Mouse (Mus musculus): ENCODE data around the gene Npas3. TPM values are rescaled to one million over a fixed set of nuclear protein-coding genes. Genes with fewer than 3 reads are reported as not detected.

Npas3 gene
- total RNA-seq, 2 experiments from 2014 or later = 0.23 to 0.24 TPM

DNA sequence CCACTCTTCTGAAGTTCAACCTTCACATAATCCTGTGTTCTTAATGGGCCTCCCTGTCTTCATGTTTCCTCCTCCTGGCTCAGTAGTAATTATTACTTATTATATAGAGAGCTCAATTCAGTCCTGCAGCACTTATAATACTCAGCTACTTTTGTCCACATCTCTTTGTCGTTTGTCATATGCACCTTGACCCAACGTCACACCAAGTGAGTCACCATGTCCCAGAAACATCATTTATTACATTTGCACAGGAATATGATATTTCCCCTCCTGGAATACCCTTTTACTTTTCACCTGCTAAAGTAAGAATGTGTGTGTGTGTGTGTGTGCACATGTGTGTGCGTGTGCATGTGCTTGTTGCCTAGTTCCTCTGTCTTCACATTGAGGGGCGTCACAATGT, 161.2 kb downstream of the Npas3 start:
- no peak for DNase-seq

DNA sequence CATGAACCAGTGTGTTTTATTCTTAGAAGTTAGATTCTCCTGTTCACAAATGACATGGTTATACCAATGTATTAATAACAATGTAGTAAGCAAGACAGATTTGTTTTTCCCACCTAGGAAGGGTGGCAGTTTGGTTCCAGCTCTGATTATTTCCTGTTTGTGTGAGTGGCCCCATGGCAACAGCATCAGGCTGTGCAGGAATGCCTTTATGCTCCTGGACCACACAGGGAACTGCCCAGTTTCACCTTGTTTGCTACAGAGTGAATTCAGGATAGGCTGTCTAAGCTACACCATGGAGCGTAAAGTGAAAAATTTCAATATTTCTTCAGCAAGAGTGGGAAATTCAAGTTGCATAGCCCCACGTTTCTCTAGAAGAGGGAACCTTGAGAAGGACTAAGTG, 162.2 kb downstream of the Npas3 start:
- no peak for DNase-seq

DNA sequence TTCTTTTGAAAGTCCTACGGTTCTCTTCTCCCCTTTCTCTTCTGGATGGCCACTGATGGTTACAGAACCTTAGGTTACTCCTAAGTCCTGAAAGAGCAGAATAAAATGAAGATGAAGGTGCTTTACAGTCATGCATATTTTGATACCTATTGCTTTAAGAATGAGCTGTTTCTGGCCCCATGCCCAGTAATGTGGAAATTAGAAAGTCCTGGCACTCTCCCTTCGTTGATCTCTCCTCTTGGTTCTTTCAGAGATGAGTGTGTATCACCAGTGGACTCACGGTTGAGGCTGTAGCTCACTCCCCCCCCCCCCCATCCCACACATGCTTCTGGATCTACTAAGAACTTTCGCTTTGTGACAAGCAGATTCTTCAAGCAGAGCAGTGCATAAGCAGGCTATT, 167.6 kb downstream of the Npas3 start:
- no peak for DNase-seq

DNA sequence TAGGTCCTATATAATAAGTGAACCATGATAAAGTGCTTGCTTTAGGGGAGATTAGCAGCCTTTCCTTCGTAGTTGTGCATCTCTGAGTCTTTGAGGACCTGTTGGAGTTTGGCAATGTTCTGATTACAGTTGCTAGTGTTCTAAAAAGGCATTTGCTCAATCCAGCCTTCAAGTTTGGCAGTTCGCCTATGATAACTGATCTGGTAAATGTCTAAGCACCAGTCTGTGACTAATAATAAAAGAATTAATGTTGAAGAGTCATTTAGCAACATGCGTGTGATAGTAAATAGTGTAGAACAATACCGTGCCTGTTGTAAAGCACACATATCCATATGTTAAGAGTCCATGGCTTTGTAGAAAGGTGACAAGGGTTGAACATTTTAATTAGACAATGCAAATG, 173.2 kb downstream of the Npas3 start:
- no peak for DNase-seq

DNA sequence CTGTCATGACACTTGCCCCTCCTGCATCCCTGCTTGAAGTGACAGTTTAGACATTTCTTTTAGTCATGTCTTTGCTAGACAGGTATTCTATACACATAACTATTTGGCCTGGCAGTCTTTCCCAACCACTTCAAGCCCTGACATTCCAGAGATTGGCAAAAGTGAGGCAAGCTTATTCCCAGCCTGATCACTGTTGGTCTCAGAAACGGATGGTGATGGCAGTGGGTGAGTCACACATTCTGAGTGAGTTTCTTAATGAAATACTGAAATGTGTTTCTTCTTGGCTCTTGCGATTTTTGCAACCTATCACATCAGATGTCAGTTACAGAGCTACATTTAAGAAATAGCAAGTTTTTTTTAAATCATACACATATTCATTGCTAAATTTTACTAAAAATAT, 175.2 kb downstream of the Npas3 start:
- no peak for DNase-seq

DNA sequence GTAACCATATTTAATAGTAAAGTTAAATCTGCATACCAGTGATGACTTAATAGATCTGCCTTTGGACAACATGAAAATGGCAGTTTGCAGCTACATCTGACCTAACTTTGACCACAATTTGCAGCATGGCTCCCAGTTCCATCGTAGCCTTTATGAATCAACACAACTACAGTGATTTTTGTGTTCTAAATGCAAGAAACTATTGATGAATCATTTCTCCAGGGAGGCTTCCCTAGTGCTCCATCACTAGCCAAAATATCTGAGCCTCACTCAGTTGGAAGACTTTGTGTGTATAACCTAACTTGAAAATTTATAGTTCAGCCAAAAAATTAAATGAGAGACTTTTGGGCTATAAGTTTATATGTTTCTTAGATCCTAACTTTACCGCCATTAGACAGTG, 177.5 kb downstream of the Npas3 start:
- DNase-seq = no peak

DNA sequence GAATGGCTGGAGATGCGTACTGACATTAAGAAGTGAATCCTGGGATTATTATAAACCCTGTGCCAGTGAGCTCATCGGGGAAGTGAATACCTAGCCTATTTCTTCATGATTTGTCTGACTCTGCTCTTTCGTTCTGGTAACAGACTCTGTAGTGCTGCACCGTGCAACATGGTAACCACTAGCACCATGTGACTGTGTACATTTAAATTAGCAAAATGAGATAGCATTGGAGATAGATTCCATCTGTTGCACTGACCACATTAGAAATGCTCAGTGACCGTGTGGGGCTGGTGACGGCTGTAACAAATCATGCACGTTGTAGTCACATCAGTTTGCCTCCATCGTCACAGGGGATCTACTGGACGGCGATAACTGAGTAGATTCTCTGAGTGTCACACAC, 178.7 kb downstream of the Npas3 start:
- no peak for DNase-seq

DNA sequence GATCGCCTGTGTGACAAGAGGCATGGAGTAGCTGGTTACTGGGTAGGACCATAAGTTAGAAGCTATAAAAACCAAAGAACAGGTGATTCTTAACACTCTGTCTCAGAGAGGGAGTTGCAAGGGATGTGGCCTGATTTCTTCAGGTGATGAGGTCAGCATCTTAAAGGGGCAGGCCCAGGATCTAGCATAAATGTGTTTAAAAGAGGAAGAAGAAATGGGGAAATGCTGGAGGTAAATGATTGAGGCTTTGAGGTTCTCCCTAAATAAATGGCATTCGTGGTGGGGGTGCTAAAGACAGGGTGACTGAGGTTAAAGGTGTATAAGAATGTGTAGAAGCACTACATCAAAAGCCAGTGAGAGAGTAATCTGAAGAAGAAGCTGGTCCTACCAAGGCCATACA, 193.6 kb downstream of the Npas3 start:
- no peak for DNase-seq

DNA sequence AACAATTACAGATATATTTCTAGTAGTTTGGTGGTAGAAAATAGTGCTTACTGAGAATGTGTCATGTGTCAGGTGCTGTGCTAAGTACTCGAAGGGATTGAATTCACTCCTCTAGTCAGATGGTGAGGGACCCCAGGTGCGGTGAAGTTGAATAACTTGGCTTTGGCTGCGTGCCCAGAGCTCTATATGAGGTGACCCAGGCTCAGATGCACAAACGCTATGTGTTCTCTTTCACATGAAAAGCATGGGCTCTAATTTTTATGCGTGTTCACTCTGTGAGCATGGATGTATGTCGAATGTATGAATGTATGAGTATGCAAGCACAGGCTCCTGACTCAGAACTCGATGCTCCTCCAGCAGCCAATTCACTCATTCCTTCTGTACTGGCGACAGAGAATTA, 199.0 kb downstream of the Npas3 start:
- no peak for DNase-seq

DNA sequence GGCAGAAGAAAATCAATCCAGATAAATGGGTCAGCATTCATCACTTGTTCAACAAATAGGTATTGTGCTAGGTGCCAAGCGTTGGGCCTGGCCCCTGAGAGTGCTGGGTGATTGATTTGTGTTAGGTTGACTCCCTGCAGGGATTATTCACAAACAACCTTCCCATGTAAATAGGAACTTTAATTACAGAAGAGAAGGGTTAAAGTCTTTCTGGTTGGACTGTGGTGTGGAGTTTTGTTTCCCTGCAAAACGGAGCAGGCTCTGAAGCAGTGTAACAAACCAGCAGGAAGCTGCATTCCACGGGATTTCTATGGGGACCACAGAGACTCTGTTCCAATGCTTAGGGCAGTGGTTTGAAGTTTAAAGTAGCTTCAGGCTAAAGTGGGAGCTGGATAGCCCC, 199.6 kb downstream of the Npas3 start:
- no peak for DNase-seq

DNA sequence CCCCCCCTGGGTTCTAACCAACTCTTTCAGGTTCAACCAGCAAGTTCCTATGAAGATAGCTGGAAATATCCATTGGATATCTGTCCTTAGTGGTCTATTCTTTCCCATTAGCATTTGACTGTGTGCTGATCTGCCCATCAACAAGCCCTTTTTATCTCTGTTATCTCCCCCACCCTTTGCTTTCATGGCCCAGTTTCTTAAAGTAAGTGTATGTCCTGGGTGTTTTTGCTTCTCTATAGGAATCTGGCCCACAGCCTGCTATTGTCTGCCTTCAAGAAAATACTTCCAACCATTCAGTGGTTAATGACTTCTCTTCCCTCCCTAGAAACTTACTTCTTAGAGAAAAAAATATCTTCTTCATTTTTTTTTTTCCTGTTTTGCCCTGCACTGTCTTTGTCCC, 219.1 kb downstream of the Npas3 start:
- DNase-seq = no peak

DNA sequence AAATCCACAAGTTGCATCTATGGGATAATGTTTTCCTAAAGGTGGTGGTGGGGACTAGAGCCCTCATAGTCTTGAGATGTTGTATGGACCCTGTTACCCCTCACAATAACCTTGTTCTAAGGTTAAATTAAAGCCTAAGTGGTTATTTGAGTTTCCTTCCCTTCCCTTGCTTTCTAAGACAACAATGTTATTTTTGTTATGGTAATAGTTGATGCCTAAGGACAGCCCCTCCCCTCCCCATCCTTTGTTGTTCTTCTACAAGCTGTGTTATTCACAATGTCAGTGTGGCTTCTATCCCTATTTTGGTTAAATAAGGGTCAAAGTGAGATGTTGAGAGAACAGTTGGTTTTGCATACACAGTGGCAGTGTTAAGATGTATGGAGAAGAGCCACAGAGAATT, 226.0 kb downstream of the Npas3 start:
- DNase-seq = no peak

DNA sequence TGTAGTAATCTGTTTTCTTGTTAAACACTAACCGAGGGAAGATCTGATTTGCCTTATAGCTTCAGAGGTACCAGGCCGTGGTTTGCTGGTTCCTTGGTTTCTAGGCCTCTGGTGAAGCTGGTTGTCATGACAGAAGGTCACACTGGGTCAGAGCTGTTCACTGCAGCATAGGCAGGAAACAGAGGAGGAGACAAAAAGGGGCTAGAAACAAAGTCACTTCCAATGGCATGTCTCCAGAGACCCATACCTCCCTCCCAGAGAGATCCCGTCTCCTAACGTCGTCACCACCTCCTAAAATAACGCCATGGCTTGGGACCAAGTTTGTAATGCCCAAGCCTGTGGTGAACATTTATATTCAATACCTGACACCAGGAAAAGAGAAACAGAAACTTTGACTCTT, 236.4 kb downstream of the Npas3 start:
- DNase-seq = no peak

DNA sequence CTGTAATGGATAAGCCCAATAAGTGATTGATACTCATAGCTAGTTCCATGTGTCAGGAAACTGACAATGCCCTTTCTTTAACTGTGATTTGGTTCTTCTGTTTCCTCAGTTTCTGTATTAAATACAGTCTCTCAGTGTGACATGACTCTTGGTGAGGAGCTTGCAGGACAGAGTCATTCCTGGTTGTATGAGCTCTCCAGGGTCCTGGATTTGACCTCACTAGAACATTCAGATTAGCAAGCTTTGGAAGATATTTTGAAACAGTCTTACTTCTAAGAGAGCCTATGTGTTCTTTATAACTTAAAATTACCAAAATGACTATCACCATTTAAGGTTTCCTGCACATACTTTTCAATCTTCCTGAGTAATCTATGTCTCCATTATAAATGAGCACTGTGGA, 247.9 kb downstream of the Npas3 start:
- no peak for DNase-seq

DNA sequence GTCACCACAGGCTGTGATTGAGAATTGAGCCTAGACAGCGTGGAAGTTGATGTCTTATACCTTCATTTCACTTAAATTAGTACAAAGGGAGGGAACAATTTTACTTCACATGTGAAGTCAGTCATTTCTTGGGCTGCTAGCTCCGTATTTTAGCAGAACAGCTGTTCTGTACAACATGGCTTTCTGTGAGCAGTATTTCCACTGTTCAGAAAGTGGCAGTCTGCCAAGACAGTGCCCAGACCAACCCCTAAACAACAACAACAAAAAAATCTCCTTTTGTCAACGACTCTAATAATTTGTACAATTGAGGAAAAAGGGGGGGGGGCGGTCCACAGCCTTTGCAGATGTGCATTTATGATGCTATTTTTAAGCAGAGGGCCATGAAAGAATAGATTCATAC, 266.4 kb downstream of the Npas3 start:
- DNase-seq = no peak

DNA sequence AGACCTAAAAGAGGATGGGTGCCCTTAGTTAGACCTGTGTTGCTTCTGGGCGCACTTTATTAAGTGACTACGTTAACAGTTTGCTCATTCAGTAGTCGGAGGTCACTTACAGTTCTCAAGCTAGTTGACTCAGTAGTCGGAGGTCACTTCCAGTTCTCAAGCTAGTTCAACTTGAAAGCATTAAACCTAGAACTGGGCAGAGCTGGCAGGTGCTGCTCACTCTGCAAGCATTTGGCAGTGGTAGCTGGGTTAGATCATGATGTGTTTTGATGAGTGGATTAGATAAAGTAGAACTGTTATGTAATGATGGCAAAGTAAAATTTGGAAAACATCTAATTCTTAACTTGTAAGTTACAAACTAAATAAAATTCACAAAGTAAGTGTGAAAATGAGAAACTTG, 271.1 kb downstream of the Npas3 start:
- no peak for DNase-seq

DNA sequence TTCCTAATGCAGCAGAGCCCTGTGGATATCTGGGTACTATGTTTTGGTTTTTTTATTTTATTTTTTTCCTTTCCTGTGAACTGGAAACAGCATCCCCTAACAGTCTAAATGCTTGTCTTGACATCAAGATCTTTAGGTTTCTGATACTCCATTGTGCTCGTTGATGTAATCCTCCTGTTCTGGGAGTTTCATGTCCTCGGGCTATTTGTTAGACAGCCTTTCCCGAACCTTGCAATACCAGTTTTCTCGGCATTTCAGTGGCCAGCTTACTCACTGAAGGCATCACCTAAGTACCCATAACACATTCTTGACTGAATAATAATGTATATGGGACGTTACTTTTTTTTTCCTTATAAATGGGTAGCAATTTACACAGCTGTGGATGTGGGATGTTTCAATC, 274.2 kb downstream of the Npas3 start:
- DNase-seq = no peak

DNA sequence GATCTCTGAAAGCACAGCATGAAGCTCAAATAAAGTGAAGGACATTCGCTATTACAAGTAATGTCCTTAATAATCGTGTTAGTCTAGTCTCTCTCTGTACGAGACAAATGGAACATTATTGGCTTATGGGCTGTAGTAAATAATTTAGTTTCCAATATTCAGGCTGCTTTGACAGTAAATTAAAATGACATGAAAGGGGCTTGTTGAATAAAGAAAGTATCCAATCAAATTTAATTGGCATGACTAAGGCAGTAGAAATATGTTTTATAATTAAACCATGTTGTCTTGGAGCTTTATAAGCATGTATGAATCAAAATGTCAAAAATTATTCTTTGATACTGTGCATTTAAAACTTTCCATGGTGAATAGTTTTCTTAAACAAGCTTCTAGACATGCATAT, 278.6 kb downstream of the Npas3 start:
- DNase-seq = no peak

DNA sequence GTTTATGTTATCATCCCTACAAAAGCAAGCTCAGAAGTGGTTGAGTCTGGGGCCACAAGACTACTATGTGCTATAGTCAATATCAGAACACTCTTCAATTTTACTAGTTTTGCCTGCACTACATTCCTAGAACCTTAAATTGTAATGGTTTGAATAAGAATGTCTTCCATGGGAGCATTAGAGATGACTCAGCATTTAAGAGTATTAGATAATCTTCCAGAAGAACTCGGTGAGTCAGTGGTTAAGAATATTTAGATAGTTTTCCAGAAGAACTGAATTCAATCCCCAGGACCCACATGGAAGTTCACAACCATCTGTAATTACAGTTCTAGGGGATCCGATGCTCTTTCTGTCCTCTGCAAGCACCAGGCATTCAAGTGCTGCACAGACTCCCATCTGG, 280.9 kb downstream of the Npas3 start:
- no peak for DNase-seq

DNA sequence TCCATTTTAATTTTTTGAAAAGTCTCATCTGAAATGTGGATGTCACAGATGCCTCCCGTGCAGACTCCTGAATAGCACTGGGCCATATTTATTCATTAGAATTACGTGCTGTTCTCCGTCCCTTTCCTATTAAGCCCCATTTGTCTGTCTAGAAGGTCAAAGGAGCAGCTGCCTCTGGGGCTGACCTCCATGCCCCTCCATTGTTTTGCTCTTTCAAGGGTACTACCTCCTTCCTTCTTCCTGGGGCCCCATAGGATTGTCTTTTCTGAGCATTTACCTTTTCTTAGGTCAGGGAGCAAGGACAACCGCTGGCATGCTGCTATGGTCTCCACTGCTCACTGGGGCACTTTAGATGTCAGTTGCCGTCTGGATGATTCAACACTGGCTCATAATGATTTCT, 288.3 kb downstream of the Npas3 start:
- DNase-seq = no peak

DNA sequence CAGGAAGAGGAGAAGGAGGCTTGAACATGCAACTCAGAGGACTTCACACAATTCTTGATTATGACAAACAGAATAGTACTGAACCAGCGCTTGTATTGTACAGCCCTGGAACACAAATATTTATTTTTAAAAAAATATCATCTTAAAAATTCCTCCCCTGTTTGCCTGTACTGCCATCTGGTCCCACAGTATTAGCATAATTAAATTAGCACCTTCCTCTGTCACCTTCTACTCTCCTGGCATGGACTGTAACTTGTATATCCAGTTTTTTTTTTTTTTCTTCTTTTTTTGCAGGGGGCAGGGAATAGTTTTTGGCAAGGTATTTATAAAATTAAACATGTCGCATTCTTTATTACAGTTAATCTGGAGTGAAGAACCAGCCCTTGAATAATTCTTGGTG, 307.9 kb downstream of the Npas3 start:
- DNase-seq = no peak

DNA sequence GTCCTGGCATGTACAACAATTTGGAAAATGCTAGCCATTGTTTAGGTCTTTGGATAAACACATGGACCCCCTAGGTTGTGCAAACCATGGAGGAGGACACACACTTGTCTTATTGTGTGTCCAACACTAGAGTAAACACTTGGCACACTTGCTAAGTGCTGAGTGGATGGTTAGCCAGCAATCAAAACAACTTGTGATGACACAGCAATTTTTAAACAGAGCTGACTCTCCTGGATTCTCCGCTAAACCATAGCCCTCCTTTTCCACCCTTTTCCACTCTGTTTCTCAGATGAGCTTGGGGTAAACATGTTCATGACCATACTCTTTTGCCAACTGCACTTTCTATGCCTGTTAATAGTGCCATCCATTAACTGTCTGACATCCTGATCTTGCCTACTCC, 309.8 kb downstream of the Npas3 start:
- DNase-seq = no peak

DNA sequence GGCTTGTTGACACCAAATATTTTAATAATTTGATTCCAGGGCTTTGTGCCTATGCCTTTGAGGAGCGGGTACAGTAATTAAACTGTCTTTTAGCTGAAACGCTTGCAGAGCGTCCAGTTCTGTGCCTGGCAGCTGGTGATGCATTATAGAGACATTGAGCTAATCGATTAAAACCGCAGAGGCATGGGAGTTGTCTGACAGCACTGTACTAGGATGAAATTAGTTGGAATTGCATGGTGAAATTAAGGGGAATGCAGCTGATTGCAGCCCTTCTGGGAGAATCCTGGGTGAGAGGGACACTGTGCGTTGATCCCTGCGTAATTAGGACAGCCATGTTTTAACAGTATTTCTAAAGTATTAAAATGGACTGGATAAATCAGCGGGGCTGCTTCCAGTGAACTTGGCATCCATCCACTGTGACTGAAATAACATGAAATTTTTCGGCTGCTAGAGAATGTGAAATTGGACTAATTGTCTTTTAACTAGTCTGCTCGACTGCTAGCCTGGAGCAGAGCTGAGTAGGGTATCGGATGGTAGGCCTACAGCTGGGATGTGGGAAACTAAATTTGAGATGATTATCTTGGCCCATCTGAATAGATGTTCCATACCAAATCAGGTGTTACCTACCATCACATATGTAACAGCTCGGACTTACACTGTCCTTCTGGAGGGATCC, 318.4 kb downstream of the Npas3 start:
- no peak for DNase-seq

DNA sequence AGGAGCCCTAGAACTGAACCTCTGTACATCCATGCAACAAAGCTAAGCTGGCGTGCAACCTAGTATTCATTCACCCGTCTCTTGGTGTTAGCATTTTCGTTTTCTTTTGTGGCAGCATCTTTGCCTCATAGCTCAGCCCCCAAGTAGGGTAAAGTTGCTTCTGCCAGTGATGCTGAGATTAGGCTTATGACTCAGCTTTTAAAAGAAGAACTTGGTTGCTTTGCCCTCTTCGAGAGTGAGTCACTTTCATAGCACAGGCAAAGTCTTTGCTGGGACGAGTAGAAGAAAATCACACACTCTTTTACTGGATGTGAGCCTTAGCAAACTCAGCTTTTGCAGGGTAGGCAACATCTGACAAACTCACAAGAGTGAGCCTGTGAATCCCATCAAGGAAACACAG, 332.7 kb downstream of the Npas3 start:
- DNase-seq = no peak

DNA sequence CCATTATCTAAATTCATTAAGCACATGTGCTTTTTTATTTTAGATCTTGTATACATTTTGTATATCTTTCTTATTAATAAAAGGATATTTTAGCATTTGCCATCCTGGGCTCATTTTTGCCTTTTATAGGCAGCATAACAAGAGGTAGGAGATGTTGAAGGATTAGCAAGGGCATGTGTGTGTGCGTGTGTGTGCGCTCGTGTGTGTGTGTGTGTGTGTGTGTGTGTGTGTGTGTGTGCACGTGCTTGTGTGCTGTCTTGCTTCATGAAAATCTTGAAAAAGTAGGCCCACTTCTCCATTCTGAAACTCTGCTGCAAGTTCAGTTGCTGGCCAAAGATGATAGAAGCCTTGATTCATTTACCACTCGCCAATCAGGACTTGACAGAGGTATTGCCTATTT, 338.8 kb downstream of the Npas3 start:
- no peak for DNase-seq

Data from gastrocnemius, postnatal 25 days (tissue).